Mouse (Mus musculus): ENCODE data around the gene Fbxo40. TPM values are rescaled to one million over a fixed set of nuclear protein-coding genes. Genes with fewer than 3 reads are reported as not detected.

Gene Fbxo40
- polyA plus RNA-seq (2016; fragmentation: Nextera tagmentation; extraction: Ambion mirVana): 0.05 TPM in 1 of 2 replicates, not detected in the other

- Histone ChIP-seq H3K27ac (no peak within 1 kb of the TSS), H3K36me3 (no peaks in the 10 kb centered on the region), H3K4me2 (replicated peaks) (no peak within 1 kb of the TSS), H3K4me1 (no peaks in the 10 kb centered on the region), H3K4me3 (no peak within 1 kb of the TSS), H3K9me3 (no peaks in the 10 kb centered on the region), H3K27me3 (replicated peaks) (no peaks in the 10 kb centered on the region), H3K9ac (no peak within 1 kb of the TSS)
- 84% methylated on average over 18 of the region's 18 CpGs for WGBS
- no peak for ATAC-seq (ENCODE audit: low FRiP score, low read depth)
Observed at GRCm38 (mm10) chr16:36989999-36990625, at the start of gene Fbxo40. Gene Fbxo40, minus strand, starts transcription at chr16:36990467.

GRCm38 (mm10) chr16:37034751-37035150 lies 44.5 kb upstream of the Fbxo40 start:
- no peaks in the 10 kb centered on the region for H3K4me1 ChIP-seq
- H3K9me3 ChIP-seq: no peaks in the 10 kb centered on the region
- H3K4me3 ChIP-seq: no peak overlapping the region
- peaks cover 9% of the 10 kb centered on the region for H3K36me3 ChIP-seq
- H3K9ac ChIP-seq: no peak overlapping the region
- H3K27ac ChIP-seq: no peak overlapping the region
- ATAC-seq (ENCODE audit: low FRiP score, low read depth): no peak
- H3K4me2 ChIP-seq (replicated peaks): no peak overlapping the region
- no peaks in the 10 kb centered on the region for H3K27me3 ChIP-seq (replicated peaks)
- 95% methylated on average over 8 of the region's 8 CpGs for WGBS

- Histone ChIP-seq H3K27me3 (replicated peaks) (no peaks in the 10 kb centered on the region), H3K36me3 (peaks cover 9% of the 10 kb centered on the region), H3K9me3 (no peaks in the 10 kb centered on the region), H3K4me2 (replicated peaks) (no peak overlapping the region), H3K27ac (no peak overlapping the region), H3K9ac (no peak overlapping the region), H3K4me1 (no peaks in the 10 kb centered on the region), H3K4me3 (no peak overlapping the region)
- WGBS: 75% methylated on average over 3 of the region's 3 CpGs
- no peak for ATAC-seq (ENCODE audit: low FRiP score, low read depth)
Observed at GRCm38 (mm10) chr16:37031996-37032395, 41.7 kb upstream of the Fbxo40 start.

- no peak for ATAC-seq (ENCODE audit: low FRiP score, low read depth)
- H3K36me3 ChIP-seq: peaks cover 8% of the 10 kb centered on the region; the same call in 1 of the 2 replicates
- WGBS: 88% methylated on average over 3 of the region's 3 CpGs
Observed at GRCm38 (mm10) chr16:37027581-37027980, 37.3 kb upstream of the Fbxo40 start.

GRCm38 (mm10) chr16:37012336-37012735 lies 22.1 kb upstream of the Fbxo40 start:
- Histone ChIP-seq H3K9ac (peak overlapping the region; percentile 66), H3K36me3 (no peaks in the 10 kb centered on the region), H3K27ac (no peak overlapping the region), H3K4me3 (peak overlapping the region; percentile 73), H3K4me1 (peaks cover 6% of the 10 kb centered on the region; the same call in 1 of the 2 replicates), H3K4me2 (replicated peaks) (peak overlapping the region; percentile 93), H3K9me3 (no peaks in the 10 kb centered on the region), H3K27me3 (replicated peaks) (no peaks in the 10 kb centered on the region)
- ATAC-seq (ENCODE audit: low FRiP score, low read depth): no peak
- WGBS: 65% methylated on average over 5 of the region's 5 CpGs

More at GRCm38 (mm10) chr16:37027581-37027980, 37.3 kb upstream of the Fbxo40 start:
- H3K4me2 ChIP-seq (replicated peaks): no peak overlapping the region
- no peak overlapping the region for H3K9ac ChIP-seq
- no peaks in the 10 kb centered on the region for H3K4me1 ChIP-seq
- H3K4me3 ChIP-seq: no peak overlapping the region
- no peaks in the 10 kb centered on the region for H3K9me3 ChIP-seq
- H3K27me3 ChIP-seq (replicated peaks): no peaks in the 10 kb centered on the region
- H3K27ac ChIP-seq: no peak overlapping the region

- WGBS: under 1% methylated on average over 26 of the region's 26 CpGs
- Histone ChIP-seq H3K4me2 (replicated peaks) (peak overlapping the region; percentile 93), H3K36me3 (no peaks in the 10 kb centered on the region), H3K4me1 (peaks cover 6% of the 10 kb centered on the region; the same call in 1 of the 2 replicates), H3K27ac (no peak overlapping the region), H3K27me3 (replicated peaks) (no peaks in the 10 kb centered on the region), H3K9ac (peak overlapping the region; percentile 66), H3K9me3 (no peaks in the 10 kb centered on the region), H3K4me3 (peak overlapping the region; percentile 73)
- ATAC-seq (ENCODE audit: low FRiP score, low read depth): peak; percentile 80
Observed at GRCm38 (mm10) chr16:37011922-37012289, 21.6 kb upstream of the Fbxo40 start.

- H3K9ac ChIP-seq: peak within 1 kb of the TSS; percentile 66
- no peaks in the 10 kb centered on the region for H3K36me3 ChIP-seq
- peak within 1 kb of the TSS; percentile 73 for H3K4me3 ChIP-seq
- H3K4me2 ChIP-seq (replicated peaks): peak within 1 kb of the TSS; percentile 93
- no peaks in the 10 kb centered on the region for H3K9me3 ChIP-seq
- H3K27me3 ChIP-seq (replicated peaks): no peaks in the 10 kb centered on the region
- 7% methylated on average over 30 of the region's 30 CpGs for WGBS
- ATAC-seq (ENCODE audit: low FRiP score, low read depth): peak; percentile 99
- H3K4me1 ChIP-seq: peaks cover 6% of the 10 kb centered on the region; the same call in 1 of the 2 replicates
- no peak within 1 kb of the TSS for H3K27ac ChIP-seq
Observed at GRCm38 (mm10) chr16:37011061-37011921, 21.0 kb upstream of the Fbxo40 start, which contains the start of gene Polq. Gene Polq, plus strand, starts transcription at chr16:37011786.

- no peaks in the 10 kb centered on the region for H3K27me3 ChIP-seq (replicated peaks)
- H3K36me3 ChIP-seq: no peaks in the 10 kb centered on the region
- no peak overlapping the region for H3K27ac ChIP-seq
- no peaks in the 10 kb centered on the region for H3K9me3 ChIP-seq
- H3K4me2 ChIP-seq (replicated peaks): no peak overlapping the region
- WGBS: 71% methylated on average over 4 of the region's 4 CpGs
- ATAC-seq (ENCODE audit: low FRiP score, low read depth): peak; percentile 30; the same call in 1 of the 2 replicates
- H3K4me3 ChIP-seq: no peak overlapping the region
- peaks cover 6% of the 10 kb centered on the region; the same call in 1 of the 2 replicates for H3K4me1 ChIP-seq
- no peak overlapping the region for H3K9ac ChIP-seq
Observed at GRCm38 (mm10) chr16:37010370-37010769, 20.1 kb upstream of the Fbxo40 start.

GRCm38 (mm10) chr16:37009262-37009661 lies 19.0 kb upstream of the Fbxo40 start:
- H3K9ac ChIP-seq: no peak overlapping the region
- H3K4me2 ChIP-seq (replicated peaks): no peak overlapping the region
- peaks cover 6% of the 10 kb centered on the region; the same call in 1 of the 2 replicates for H3K4me1 ChIP-seq
- no peaks in the 10 kb centered on the region for H3K9me3 ChIP-seq
- 75% methylated on average over 6 of the region's 6 CpGs for WGBS
- H3K27ac ChIP-seq: no peak overlapping the region
- H3K36me3 ChIP-seq: no peaks in the 10 kb centered on the region
- no peak overlapping the region for H3K4me3 ChIP-seq
- no peaks in the 10 kb centered on the region for H3K27me3 ChIP-seq (replicated peaks)
- no peak for ATAC-seq (ENCODE audit: low FRiP score, low read depth)

- Histone ChIP-seq H3K36me3 (no peaks in the 10 kb centered on the region), H3K27me3 (replicated peaks) (no peaks in the 10 kb centered on the region), H3K27ac (no peak overlapping the region), H3K9me3 (no peaks in the 10 kb centered on the region), H3K9ac (no peak overlapping the region), H3K4me3 (no peak overlapping the region), H3K4me1 (no peaks in the 10 kb centered on the region), H3K4me2 (replicated peaks) (no peak overlapping the region)
- ATAC-seq (ENCODE audit: low FRiP score, low read depth): no peak
- WGBS: 83% methylated on average over 9 of the region's 9 CpGs
Observed at GRCm38 (mm10) chr16:36999366-36999972, 9.2 kb upstream of the Fbxo40 start.

GRCm38 (mm10) chr16:36997650-36998049 lies 7.4 kb upstream of the Fbxo40 start:
- no peak overlapping the region for H3K4me2 ChIP-seq (replicated peaks)
- no peaks in the 10 kb centered on the region for H3K27me3 ChIP-seq (replicated peaks)
- H3K9me3 ChIP-seq: no peaks in the 10 kb centered on the region
- H3K9ac ChIP-seq: no peak overlapping the region
- H3K27ac ChIP-seq: no peak overlapping the region
- no peak for ATAC-seq (ENCODE audit: low FRiP score, low read depth)
- 88% methylated on average over 6 of the region's 6 CpGs for WGBS
- H3K4me1 ChIP-seq: no peaks in the 10 kb centered on the region
- H3K36me3 ChIP-seq: no peaks in the 10 kb centered on the region
- H3K4me3 ChIP-seq: no peak overlapping the region

GRCm38 (mm10) chr16:36989493-36989892 lies 774 bp downstream of the Fbxo40 start:
- H3K4me2 ChIP-seq (replicated peaks): no peak overlapping the region
- H3K9me3 ChIP-seq: no peaks in the 10 kb centered on the region
- no peak for ATAC-seq (ENCODE audit: low FRiP score, low read depth)
- 73% methylated on average over 8 of the region's 8 CpGs for WGBS
- H3K9ac ChIP-seq: no peak overlapping the region
- no peaks in the 10 kb centered on the region for H3K27me3 ChIP-seq (replicated peaks)
- no peaks in the 10 kb centered on the region for H3K36me3 ChIP-seq
- no peak overlapping the region for H3K27ac ChIP-seq
- no peak overlapping the region for H3K4me3 ChIP-seq
- H3K4me1 ChIP-seq: no peaks in the 10 kb centered on the region
